Mouse (Mus musculus) gastrocnemius, adult 8-10 months (tissue): ENCODE measurements around the gene Supt5. TPM values are rescaled to one million over a fixed set of nuclear protein-coding genes. Genes with fewer than 3 reads are reported as not detected.

Source experiments
- DNase-seq, 2 experiments: peaks; one replicate each; pipeline ENCODE4 v3.0.0; 2022; ENCODE audit warnings: low spot score in 2 of 2
- total RNA-seq, 4 experiments: library from RNA; stranded (reverse); gene quantifications; 2 replicates each; pipeline ENCODE4 v1.2.4; 2022

Supt5 gene
- total RNA-seq, 4 experiments from 2014 or later: 61.6 to 76.5 (median 73.0) TPM

- DNase-seq: peak; percentile 90 to 91
These were observed 36.8 kb upstream of the Supt5 start for GRCm38 (mm10) chr7:28375176-28375921.

GRCm38 (mm10) chr7:28374647-28375046 lies 36.1 kb upstream of the Supt5 start:
- DNase-seq: no peak

- DNase-seq: no peak
These were observed 35.4 kb upstream of the Supt5 start for GRCm38 (mm10) chr7:28373891-28374495.

- peak; percentile 68 to 72 for DNase-seq
These were observed 34.6 kb upstream of the Supt5 start for GRCm38 (mm10) chr7:28373131-28373581.

GRCm38 (mm10) chr7:28372251-28373108 lies 33.9 kb upstream of the Supt5 start, which contains the start of gene Plekhg2:
Gene Plekhg2, minus strand, starts transcription at chr7:28372599.
- DNase-seq: peak; percentile 95 to 97

- DNase-seq: peak; percentile 64 to 65
These were observed 33.0 kb upstream of the Supt5 start for GRCm38 (mm10) chr7:28371514-28371989.

- no peak for DNase-seq
These were observed 32.5 kb upstream of the Supt5 start for GRCm38 (mm10) chr7:28370977-28371513.

GRCm38 (mm10) chr7:28370051-28370450 lies 31.5 kb upstream of the Supt5 start:
- DNase-seq: no peak

- no peak for DNase-seq
These were observed 29.9 kb upstream of the Supt5 start for GRCm38 (mm10) chr7:28368276-28368920.

GRCm38 (mm10) chr7:28367663-28368275 lies 29.2 kb upstream of the Supt5 start:
- DNase-seq: no peak

- no peak for DNase-seq
These were observed 24.0 kb upstream of the Supt5 start for GRCm38 (mm10) chr7:28362441-28363060.

- no peak for DNase-seq
These were observed 23.2 kb upstream of the Supt5 start for GRCm38 (mm10) chr7:28361647-28362341.

GRCm38 (mm10) chr7:28360291-28360690 lies 21.7 kb upstream of the Supt5 start:
- no peak for DNase-seq

GRCm38 (mm10) chr7:28359854-28360253 lies 21.3 kb upstream of the Supt5 start:
- no peak for DNase-seq

- DNase-seq: no peak
These were observed 19.9 kb upstream of the Supt5 start for GRCm38 (mm10) chr7:28358431-28358830.

GRCm38 (mm10) chr7:28357984-28358383 lies 19.4 kb upstream of the Supt5 start:
- no peak for DNase-seq

GRCm38 (mm10) chr7:28356981-28357380 lies 18.4 kb upstream of the Supt5 start:
- DNase-seq: no peak

GRCm38 (mm10) chr7:28355221-28355620 lies 16.7 kb upstream of the Supt5 start:
- no peak for DNase-seq

- DNase-seq: no peak
These were observed 16.1 kb upstream of the Supt5 start for GRCm38 (mm10) chr7:28354596-28354995.
